Mouse (Mus musculus) CH12.LX (cell line): ENCODE measurements around the gene Myo3b.

ENCODE experiments used
- CTCF ChIP-seq, 2 experiments: IDR thresholded peaks in 1 of 2; conservative IDR thresholded peaks in 1 of 2; 2 replicates each; pipeline ENCODE4 v1.5.1; 2011 to 2012; ENCODE audit warnings: low read depth in 2 of 2, low read length in 2 of 2, improper control_type of control experiment in 1 of 2, inconsistent platforms in 1 of 2, mild to moderate bottlenecking in 1 of 2, moderate library complexity in 1 of 2
- EP300 ChIP-seq: IDR thresholded peaks from 2 replicates; pipeline ENCODE4 v1.6.1; 2011; ENCODE audit warnings: low read length, improper control_type of control experiment
- JUN ChIP-seq: IDR thresholded peaks from 2 replicates; pipeline ENCODE4 v1.6.1; 2011; ENCODE audit warnings: low read depth, mild to moderate bottlenecking, low read length, improper control_type of control experiment, moderate library complexity; ENCODE audit not compliant: insufficient read depth
- MAX ChIP-seq: IDR thresholded peaks from 2 replicates; pipeline ENCODE4 v1.6.1; 2011; ENCODE audit warnings: low read length, improper control_type of control experiment
- MYC ChIP-seq: IDR thresholded peaks from 2 replicates; pipeline ENCODE4 v1.6.1; 2011; ENCODE audit warnings: low read depth, mild to moderate bottlenecking, improper control_type of control experiment, low read length
- POLR2A ChIP-seq: IDR thresholded peaks from 2 replicates; pipeline ENCODE4 v1.6.1; 2011; ENCODE audit warnings: low read depth, mild to moderate bottlenecking, improper control_type of control experiment, low read length
- RAD21 ChIP-seq: IDR thresholded peaks from 2 replicates; pipeline ENCODE4 v1.6.1; 2011; ENCODE audit warnings: low read depth, mild to moderate bottlenecking, low read length, improper control_type of control experiment, moderate library complexity
- USF2 ChIP-seq: conservative IDR thresholded peaks from 2 replicates; pipeline ENCODE4 v1.6.1; 2011; ENCODE audit warnings: low read depth, low read length, improper control_type of control experiment

DNA sequence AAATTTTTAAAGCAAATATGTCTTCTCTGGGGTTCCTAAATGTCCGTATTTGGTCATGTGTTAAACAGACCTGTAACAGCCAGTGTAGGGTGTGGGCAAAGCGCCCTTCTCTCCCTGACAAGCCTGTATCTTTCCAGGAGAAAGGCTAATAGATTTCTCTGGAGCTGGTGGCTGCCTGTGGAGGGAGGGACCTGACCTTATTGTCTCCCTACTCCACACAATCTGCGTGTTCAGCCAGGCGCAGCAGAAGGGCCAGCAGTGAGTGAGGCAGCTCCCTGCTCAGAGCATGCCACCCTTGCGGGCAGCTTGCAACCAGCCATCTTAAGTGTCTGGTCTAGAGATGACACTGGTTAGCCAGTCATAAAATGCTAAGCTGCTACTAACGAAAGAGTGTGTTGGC, 5.5 kb downstream of the Myo3b start:
- TF ChIP-seq CTCF (conservative IDR thresholded peaks at IDR 0.05 in 1 of 2, IDR thresholded peaks at IDR 0.05 in 1 of 2; ENCODE audit: low read depth in 2 of 2, low read length in 2 of 2) (no peak), POLR2A (no peak), USF2 (no peak), MAX (no peak), JUN (no peak), RAD21 (no peak), MYC (no peak), EP300 (no peak)
